Mouse (Mus musculus): ENCODE measurements around the gene Yaf2. TPM values are rescaled to one million over a fixed set of nuclear protein-coding genes. Genes with fewer than 3 reads are reported as not detected.

The Yaf2 gene
- polyA plus RNA-seq (2015; fragmentation: Nextera tagmentation; extraction: Ambion mirVana): 142 and 143 TPM in 2 replicates

DNA sequence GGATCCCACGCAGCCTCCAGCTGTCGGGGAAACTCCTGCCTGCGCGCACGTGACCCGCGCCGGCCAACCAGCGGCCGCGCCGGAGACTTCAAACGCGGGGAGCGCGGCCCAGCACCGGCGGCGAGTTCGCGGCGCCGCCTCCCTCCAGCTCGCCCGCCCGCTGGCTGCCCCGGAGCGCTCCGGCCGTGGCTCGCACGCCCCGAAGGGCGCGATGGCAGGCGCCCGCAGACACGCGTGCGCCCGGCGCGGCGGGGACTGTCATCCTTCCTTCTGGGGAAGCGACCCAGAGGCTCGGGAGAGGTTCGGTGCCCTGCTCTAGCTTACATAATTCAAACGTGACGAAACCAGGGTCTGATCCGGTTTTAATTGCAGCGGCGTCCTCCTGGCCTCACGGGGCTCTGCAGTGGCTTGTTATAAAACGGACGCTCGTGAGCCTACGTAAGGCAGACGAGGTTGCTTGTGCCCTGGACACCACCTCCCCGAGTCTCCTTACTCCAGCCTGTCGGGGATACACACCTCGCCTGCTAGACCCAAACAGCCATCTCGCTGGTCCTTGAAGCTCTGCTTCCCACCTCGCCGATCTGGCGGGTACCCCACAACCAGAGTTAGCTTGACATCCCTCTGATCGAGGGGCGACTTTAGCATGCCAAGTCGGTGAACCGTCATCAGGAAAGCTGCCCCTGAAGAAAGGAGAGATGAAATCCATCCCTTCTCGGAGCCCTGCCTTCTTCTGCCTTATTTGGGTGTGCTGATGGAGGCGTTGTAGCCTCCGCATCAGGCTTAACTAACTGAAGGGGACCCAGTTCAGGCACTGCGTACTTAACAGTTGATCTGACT is at the start of gene Yaf2:
Gene Yaf2, minus strand, starts transcription at position 11 of the 837 bp plus-strand sequence.

DNA sequence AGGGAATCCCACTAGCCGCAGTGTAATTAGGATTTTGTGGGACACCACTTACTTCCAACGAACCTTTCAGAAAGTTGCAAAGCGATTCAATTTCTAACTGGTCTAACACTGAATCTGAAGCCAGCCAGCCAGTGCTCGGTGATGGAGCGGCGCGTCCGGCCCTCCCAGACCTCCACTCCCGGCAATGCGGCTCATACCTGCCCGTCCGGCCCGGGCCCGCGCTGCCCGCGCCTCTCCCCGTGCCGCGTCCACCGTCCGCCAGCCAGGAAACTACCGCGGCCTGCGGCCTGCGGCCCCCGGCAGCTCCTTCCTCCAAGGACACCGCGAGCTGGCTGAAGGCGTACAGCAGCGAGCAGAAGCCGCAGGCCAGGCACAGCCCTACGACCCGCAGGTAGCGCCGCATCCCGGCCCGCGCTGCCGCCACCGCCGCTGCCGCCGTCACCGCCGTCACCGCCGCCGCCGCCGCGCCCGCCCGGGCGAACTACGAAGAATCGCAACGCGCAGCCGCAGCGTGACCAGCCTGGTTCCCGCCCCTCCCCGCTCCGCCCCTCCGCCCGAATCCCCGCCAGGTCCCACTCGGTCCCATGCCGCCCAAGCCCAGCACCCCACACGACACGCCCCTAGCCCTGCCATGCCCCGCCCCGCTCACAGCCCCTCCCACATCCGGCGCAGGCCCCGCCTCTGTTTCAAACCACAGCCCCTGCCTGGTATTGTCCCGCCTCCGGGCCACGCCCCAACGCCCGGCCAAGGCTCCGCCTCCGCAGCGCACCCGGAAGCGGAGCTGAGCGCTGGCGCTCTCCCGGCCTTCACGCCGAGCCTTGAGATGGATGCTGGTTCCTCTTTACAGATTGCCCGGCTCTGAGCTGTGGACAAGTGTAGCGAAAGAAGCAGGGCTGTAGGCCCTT is 61.8 kb downstream of the Yaf2 start, which contains the start of gene Gxylt1:
Gene Gxylt1, minus strand, starts transcription at position 501 of the 905 bp plus-strand sequence.

Other genes starting within 250 kb of the Yaf2 start
- gene Gxylt1, start 61.8 kb downstream of the Yaf2 start, polyA plus RNA-seq (2015; fragmentation: Nextera tagmentation; extraction: Ambion mirVana): 4.1 and 4.2 TPM in 2 replicates
- gene Zcrb1, start 61.4 kb upstream of the Yaf2 start, polyA plus RNA-seq (2015; fragmentation: Nextera tagmentation; extraction: Ambion mirVana): 145 and 148 TPM in 2 replicates
- gene Pphln1, start 61.4 kb upstream of the Yaf2 start, polyA plus RNA-seq (2015; fragmentation: Nextera tagmentation; extraction: Ambion mirVana): 29.0 and 29.1 TPM in 2 replicates

All from neural tube, postnatal 0 days (tissue).